12 mouse cellular contexts compared by ENCODE assay signal in genomic region chr10:21083391-21083918, GRCm38 (mm10).
A peak's percentile ranks its signal among the peaks of the same experiment; 100 is the strongest.
DNase-seq lines count a peak whose midpoint lies in the region; ATAC-seq lines count a peak whose summit lies in the region.
"Had no signal": no experiment of that assay in that cellular context is flagged by ENCODE, and none has a peak within 500 bp of the region (broad histone marks: within the 10 kb centered on the region; RNA-seq: fewer than 3 reads in every experiment).

No protein-coding gene starts in this region.

- H3K27ac ChIP-seq in lung, embryonic 16.5 days (ENCODE audit: low read length): no peak overlapping the region
- H3K27ac ChIP-seq: embryonic facial prominence, embryonic 15.5 days had no signal

- ATAC-seq in lung, embryonic 16.5 days (ENCODE audit: low read depth): 0 out of 2 replicates have a peak, but pooled peaks have one; percentile 36
- ATAC-seq in common myeloid progenitor, adult 5-6 weeks (replicated peaks; ENCODE audit: low read depth, poor library complexity, severe bottlenecking): peak; percentile 83
- peak; percentile 36 for ATAC-seq in megakaryocyte, adult 5-6 weeks (ENCODE audit: poor library complexity, severe bottlenecking)
- ATAC-seq in erythroblast, adult 5-6 weeks (replicated peaks; ENCODE audit: low FRiP score, poor library complexity, severe bottlenecking): no peak

- peaks cover 2% of the 10 kb centered on the region; the same call in 1 of the 2 replicates for H3K4me1 ChIP-seq in lung, embryonic 16.5 days (replicated peaks; ENCODE audit: control insufficient read depth, insufficient read depth, low read length)

- WGBS in lung, embryonic 16.5 days: 67% methylated on average over 8 of the region's 8 CpGs

- H3K9me3 ChIP-seq in lung, embryonic 16.5 days (ENCODE audit: control insufficient read depth, low read length): no peaks in the 10 kb centered on the region
- H3K9me3 ChIP-seq: embryonic facial prominence, embryonic 15.5 days had no signal

- H3K36me3 ChIP-seq in lung, embryonic 16.5 days (ENCODE audit: control insufficient read depth, insufficient read depth, low read length): no peaks in the 10 kb centered on the region
- H3K36me3 ChIP-seq: embryonic facial prominence, embryonic 15.5 days had no signal

- H3K4me3 ChIP-seq in lung, embryonic 16.5 days (ENCODE audit: low read length): no peak overlapping the region
- H3K4me3 ChIP-seq: embryonic facial prominence, embryonic 15.5 days; myocyte had no signal

- H3K27me3 ChIP-seq in lung, embryonic 16.5 days (ENCODE audit: control insufficient read depth, insufficient read depth, low read depth, low read length): no peaks in the 10 kb centered on the region
- H3K27me3 ChIP-seq: embryonic facial prominence, embryonic 15.5 days had no signal

- intact Hi-C loops in left cerebral cortex, postnatal 25 days (cut with DNase I): loop anchor here (5.0 kb wide), 1 partner anchor 104 kb away; no protein-coding TSS in a partner anchor
- intact Hi-C loops in left cerebral cortex, postnatal 14 days (cut with DNase I): no loop called here

- DNase-seq in lung, postnatal 4 days: no peak
- DNase-seq in brain, adult 2 months (ENCODE audit: low read depth, low spot score): peak; percentile 75
- no peak for DNase-seq in left cerebral cortex, postnatal 25 days (ENCODE audit: low spot score in 2 of 2)
- no peak for DNase-seq in left cerebral cortex, postnatal 14 days (ENCODE audit: low spot score in 2 of 2)
- DNase-seq: adrenal gland, postnatal 36 days; heart, adult 18-20 months had no signal

- H3K4me2 ChIP-seq in lung, embryonic 16.5 days (ENCODE audit: low read depth, low read length): no peak overlapping the region
- H3K4me2 ChIP-seq: embryonic facial prominence, embryonic 15.5 days had no signal

- no peak overlapping the region for H3K9ac ChIP-seq in lung, embryonic 16.5 days (ENCODE audit: low read length)
- H3K9ac ChIP-seq: embryonic facial prominence, embryonic 15.5 days had no signal
